Mouse (Mus musculus) layer of hippocampus, adult 9-11 months (tissue): ENCODE measurements around the gene Ugt1a10.
"Not testable (repeated sequence)": the region's sequence is repeated elsewhere in the genome, so short reads cannot be mapped to it uniquely, and the experiment has no call there.

Source experiments
- DNase-seq: peaks from one replicate; pipeline ENCODE4 v3.0.0; 2022

Gene Ugt1a10

DNA sequence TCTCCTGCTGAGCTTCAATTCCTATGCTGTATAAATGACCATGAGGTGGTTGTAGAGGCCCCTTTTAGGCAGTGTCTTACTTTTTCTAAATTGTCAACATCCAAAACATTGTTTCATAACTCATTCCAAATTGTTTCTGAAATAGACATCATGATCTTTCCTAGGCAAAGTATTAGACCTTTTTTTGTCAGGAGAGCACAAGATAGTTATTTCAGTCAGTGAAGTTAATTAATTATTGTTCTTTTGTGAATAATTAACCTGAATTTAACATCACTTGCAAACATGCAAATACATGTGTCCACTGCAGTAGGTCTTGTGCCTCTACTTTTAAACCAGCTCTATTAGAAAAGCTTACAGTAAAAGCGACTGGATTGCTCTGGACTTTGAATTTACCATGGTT, at the start of gene Ugt1a10:
TSS of gene Ugt1a10 (plus strand) at position 301 of the 400 bp plus-strand sequence.
- no peak for DNase-seq

DNA sequence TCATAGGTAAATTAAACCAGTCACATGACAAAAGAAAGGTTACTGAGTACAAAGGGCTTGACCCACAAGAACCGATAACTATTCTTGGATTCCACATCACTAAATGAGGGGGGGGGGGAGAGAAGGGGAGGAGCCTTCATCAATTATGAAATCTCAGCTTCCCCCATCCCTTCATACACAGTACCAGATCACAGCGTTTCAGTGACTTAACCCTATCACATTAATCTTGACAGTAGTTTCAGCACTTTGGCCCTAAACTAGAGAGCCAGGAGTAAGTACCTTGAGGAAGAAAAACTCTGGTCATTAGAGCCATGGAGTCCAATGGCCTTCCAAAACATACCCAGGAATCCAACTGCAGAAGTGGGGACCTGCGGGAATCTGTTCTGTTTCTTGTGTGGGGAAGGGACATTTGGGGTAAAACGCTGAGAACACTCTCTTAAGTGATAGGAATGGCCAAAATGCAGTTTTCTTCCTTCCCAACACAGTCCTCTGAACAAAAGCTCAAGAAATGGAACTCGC, 47.4 kb upstream of the Ugt1a10 start:
- DNase-seq = no peak

DNA sequence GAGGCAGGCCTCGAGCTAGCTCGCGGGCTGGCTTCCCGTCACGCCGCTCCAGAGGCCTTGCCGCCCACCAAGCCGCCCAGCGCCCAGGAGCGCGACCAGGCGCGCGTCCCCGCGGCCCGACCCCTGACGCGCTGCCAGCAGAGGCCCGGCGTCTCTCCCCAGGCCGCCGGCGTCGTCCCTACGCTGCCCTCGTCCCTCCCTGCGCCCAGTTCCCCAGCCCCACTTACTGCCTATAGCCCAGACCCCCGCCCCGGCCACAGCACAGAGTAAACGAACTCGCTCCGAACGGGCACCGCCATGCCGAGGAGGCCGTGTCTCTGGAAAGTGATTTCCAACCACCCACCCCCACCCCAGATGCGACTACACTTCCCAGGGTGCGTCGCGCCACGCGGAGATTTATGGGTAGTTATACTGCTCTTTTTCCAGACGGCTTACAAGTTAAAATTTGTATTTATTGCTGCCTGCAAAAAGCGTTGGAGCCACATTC, 46.9 kb upstream of the Ugt1a10 start, which contains the start of gene Usp40:
TSS of gene Usp40 (minus strand) at position 341 of the 487 bp plus-strand sequence.
- peak; percentile 65 for DNase-seq

DNA sequence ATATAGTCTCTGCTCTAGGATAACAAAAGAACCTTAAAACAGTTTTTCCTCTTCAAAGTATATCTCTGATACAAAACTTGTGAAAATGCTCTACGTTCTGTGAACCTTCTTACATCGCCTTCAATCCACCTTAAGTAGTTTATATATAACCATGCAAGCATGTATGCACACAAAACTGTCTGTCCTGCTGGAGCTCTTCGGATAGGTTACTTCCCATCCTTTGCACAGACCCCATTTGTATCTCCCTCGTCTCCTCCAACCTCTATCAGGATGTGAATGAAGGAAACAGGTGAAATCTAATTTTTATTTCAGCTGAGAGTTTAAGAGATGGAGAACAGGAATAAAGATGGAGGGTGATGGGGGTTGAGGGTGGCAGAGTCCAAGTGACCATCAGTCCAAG, 46.5 kb upstream of the Ugt1a10 start:
- DNase-seq = no peak

DNA sequence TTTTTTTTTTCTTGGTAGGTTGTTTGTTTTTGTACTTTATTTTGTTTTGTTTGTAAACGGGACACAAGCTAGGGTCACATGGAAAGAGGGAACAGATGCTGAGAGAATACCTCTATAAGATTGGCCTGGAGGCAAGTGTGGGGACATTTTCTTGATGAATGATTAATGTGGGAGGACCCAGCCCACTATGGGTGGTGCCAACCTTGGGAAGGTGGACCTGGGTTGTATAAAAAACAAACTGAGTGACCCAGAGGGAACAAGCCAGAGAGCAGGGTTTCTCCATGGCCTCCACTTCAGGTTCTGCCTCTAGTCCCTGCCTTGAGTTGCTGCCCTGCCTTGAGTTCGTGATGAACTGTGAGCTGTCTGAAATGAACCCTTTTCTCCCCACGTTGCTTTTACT, 45.7 kb upstream of the Ugt1a10 start:
- DNase-seq = no peak

DNA sequence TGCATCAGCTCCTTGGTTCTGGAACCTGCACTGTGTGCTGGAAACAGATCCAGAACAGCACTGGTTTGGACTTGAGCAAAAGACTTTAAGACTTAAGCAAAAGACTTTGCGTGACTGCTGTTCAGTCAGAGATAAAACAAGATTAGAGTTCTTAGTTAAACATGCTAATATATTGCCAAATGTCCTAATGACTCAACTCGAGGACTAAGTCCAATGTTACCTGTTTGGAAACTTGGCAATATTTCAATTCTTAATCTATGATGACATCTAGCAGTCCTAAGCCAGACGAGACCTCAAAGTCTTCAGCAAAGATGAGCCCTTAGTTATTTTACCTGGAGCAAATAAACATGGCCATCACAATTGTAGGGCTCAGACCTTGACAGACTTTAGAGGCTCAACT, 41.5 kb upstream of the Ugt1a10 start:
- no peak for DNase-seq

DNA sequence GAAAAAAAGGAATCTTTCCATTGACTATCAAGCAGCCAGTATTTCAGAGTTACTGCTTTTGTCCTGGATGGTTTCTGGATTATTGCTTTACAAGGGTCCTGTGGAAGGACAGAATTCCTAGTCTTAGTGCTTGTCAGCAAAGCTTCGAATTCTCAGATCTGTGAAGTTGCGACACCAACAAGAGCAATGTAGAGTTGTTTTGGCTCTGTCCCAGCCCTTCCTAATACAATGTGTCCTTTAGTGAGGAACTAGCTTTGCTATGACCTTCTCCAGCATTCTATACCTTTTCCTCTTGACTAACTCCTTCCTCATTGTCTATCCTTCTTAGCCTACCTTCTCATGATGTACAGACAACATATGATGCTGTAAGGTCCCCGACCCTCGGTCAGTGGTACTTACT, 41.0 kb upstream of the Ugt1a10 start:
- no peak for DNase-seq

DNA sequence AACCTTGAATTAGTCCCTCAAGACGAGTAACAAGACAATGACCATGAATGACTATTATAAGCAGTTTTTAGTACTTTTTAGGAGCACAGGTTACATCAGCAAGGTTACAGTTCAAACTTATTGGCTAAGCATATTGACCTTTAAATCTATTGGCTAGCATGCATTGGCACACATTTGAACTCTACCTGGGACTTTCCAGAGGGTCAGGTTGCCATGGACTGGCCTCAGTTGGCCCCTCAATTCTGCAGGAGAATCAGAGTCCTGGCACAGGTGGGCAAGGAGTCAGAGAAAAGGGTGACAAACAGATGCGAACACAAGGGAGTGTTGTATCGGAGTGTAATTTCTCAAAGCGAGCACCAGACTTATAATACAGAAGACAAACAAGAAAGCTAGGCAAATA, 40.5 kb upstream of the Ugt1a10 start:
- DNase-seq = no peak

DNA sequence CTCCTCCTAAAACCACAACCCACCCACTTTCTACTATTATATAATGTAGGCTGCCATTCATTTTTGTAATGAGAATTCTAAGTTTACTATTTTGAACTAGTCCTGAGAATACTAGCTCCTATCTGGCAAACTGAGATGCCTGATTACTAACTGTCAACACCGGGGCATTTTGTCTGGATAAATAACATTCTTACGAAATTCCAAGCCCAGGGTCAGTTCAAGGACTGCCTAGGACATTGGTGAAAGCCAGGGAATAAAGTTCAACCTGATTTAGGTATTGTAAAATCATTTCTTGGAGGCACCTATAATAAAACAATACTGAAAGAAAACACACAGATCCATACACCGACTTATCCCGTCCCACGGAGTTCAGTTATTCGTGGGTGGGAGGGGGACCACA, 39.8 kb upstream of the Ugt1a10 start:
- no peak for DNase-seq

DNA sequence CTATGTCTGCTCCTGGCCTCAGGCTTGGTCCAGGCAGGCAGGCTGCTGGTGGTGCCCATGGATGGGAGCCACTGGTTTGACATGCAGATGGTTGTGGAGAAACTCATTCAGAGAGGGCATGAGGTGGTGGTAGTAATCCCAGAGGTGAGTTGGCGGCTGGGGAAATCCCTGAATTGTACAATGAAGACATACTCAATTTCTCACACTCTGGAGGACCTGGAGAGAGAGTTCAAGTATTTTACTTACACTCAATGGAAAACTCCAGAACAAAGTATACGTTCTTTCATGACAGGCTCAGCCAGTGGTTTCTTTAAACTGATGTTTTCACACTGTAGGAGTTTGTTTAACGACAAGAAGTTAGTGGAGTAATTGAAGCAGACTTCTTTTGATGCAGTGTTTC, 29.9 kb upstream of the Ugt1a10 start:
- DNase-seq = not testable (repeated sequence)

DNA sequence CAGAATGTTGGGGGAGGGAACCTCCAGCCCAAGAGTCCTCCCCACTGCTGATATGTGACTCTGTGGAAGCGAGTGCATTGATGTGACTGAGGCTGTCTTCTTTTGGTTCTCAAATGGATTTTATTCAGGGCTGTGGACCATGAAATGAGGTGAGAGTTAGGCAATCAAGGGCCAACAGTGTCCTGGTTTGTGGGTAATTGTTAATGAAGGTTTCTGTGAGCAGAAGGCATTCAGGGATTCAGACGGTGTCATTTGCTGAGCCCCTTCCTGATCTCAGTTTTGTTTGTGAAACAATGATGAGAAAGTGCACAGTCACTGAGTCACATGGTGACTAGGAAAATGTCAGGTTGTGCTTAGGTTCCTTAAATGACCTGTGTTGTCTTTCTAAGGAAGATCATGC, 12.1 kb upstream of the Ugt1a10 start:
- DNase-seq = not testable (repeated sequence)

DNA sequence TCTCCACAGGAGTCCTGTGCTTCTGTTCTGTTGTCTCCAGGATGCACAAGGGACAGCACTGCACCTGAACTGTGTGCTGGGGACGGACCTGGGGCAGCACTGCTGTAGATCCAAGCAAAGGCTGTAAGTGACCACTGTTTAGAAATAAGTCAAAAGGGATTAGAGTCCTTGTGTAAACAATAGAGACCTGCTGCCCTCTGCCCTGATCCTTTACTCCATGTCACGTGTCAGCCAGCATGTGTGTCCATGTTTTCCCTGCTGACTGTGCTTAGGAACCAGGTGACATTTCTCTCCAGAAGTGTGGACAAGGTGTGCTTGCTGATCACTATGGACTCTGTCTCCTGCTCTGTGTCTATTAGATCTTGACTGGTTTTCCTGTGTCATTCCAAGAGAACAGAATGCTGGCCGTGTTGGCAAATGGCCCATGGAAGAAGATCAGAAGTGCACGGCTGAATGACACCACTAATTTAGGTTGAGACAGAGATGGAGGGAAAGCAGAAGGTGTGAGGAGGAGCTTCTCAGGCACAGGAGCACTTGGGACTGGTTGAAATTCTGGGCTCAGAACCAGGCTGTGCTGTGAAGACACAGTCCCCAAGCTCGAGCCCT, 10.3 kb upstream of the Ugt1a10 start:
- not testable (repeated sequence) for DNase-seq

DNA sequence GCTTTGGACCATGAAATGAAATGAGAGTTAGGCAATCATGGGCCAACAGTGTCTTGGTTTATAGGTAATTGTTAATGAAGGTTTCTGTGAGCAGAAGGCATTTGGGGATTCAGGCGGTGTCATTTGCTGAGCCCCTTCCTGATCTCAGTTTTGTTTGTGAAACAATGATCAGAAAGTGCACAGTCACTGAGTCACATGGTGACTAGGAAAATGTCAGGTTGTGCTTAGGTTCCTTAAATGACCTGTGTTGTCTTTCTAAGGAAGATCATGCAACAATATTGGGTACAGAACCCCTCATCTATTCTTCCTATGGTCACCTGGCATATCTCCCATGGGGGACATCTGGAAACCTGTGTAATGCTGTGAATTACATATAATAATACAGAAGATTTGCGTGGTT, 7.8 kb upstream of the Ugt1a10 start:
- DNase-seq = not testable (repeated sequence)

DNA sequence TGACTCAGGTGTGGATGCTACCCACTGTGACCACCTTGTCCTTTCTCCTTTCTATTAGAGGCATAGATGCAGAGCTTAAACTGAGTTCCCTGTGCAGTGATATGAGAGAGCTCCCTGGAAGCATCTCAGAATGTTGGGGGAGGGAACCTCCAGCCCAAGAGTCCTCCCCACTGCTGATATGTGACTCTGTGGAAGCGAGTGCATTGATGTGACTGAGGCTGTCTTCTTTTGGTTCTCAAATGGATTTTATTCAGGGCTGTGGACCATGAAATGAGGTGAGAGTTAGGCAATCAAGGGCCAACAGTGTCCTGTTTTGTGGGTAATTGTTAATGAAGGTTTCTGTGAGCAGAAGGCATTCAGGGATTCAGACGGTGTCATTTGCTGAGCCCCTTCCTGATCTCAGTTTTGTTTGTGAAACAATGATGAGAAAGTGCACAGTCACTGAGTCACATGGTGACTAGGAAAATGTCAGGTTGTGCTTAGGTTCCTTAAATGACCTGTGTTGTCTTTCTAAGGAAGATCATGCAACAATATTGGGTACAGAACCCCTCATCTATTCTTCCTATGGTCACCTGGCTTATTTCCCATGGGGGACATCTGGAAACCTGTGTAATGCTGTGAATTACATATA, 11.4 kb downstream of the Ugt1a10 start:
- DNase-seq = not testable (repeated sequence)

DNA sequence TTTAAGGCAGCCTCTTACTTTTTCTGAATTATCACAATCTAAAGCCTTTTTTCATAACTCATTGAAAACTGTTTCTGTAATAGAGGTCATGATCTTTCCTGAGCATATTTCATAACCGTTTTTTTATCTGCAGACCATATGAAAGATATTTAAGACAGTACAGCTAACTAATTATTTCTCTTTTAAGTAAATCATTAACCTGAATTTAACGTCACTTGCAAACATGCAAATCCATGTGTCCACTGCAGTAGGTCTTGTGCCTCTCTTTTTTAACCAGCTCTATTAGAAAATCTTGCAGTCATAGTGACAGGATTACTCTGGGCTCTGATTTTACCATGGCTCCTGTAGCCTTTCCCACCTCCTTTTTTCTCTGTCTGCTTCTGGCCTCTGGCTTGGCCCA, 15.3 kb downstream of the Ugt1a10 start, which contains the start of gene Ugt1a9:
TSS of gene Ugt1a9 (plus strand) at position 306 of the 400 bp plus-strand sequence.
- DNase-seq = no peak

DNA sequence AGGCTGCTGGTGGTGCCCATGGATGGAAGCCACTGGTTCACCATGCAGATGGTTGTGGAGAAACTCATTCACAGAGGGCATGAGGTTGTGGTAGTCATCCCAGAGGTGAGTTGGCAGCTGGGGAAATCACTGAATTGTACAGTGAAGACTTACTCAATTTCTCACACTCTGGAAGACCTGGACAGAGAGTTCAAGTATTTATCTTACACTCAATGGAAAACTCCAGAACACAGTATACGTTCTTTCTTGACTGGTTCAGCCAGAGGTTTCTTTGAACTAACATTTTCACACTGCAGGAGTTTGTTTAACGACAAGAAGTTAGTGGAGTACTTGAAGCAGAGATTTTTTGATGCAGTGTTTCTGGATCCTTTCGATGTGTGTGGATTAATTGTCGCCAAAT, 15.7 kb downstream of the Ugt1a10 start:
- DNase-seq = no peak

DNA sequence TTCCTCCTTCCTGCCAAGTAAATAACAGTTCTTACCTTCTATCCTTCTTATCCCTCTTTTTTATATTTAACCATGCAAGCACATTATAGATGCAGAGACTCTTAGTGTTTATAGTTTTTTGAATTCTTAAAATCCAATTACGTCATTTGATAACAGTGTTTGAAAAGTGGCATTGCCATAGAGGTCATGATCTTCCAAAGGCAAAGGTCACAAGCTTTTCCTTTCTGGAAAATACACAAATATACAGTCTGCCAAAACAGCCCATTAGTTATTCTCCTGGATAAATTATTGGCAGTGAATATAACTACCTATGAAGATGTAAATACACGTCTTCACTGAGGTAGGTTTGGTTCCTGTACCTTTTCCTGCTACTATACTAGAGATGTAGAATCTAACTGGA, 19.3 kb downstream of the Ugt1a10 start:
- no peak for DNase-seq

DNA sequence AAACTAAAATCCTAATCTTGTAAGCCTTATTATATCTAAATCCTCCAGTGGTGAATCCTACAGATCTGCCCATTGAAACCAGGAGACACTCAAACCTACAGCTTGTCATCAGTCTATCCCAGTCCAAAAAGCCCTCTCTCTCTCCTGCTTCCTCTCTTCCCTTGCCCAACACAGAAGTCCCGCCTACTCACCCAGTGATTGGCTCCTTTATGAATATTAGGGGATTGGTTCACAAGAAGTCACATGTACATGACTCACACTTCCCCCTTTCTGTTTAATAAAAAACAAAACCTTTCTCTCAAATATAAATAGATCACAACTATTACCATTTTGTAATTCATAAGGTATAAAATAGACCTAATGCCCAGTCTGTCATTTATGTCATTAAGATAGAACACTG, 21.9 kb downstream of the Ugt1a10 start:
- DNase-seq = no peak

DNA sequence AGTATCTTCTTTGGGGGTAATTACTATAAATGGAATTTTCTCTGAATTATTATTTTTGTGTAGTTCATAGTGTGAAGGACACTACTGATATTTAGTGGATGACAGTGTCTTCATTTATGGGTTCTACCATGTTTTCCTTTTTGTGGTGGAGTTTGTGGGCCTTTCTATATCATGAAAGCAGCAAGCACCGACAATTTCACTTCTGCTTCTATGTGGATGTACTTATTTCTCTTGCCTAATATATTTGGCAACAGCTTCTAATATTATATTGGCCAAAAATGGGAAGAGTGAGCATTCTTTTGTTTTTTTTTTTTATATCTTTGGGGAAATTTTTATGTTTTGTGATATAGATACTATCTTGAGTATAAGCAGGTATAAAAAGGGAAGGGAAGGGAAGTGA, 26.5 kb downstream of the Ugt1a10 start:
- no peak for DNase-seq

DNA sequence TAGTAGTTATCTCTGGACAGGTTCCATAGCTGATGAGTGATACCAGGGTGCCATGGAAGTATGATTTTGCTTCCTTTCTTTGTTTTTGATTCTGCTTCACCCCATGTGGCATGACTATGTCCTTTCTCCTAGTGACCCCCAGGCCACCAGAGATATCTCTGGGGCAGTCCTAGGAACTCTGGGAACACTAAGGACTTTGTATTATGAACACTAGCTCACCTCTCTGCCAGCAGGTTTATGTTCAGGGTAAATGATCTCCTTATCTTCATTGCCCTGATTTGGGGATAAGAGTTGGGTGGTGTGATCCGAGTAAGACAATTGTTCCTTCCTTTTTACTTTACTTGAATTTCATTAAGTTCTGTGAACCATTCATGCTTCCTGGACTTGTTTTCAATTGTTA, 30.9 kb downstream of the Ugt1a10 start:
- DNase-seq = no peak

DNA sequence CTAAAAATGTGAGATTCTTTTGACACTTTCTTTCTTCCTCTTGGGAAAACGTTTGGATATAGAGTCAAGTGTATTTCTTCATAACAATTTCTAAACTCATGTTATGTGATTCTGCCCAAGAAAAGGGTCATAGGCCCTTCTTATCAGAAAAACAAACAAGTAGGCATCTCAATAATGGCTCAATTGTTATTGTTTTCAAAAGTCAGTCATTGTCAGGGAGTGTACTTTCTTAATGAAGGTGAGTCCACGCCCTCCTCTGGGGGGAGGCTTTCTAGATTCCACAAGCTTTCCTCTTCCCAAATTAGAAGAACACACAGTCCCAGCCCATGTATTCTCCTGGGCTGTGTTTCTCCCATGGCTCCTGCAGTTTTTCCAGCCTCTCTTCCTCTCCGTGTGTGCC, 32.3 kb downstream of the Ugt1a10 start, which contains the start of gene Ugt1a8:
TSS of gene Ugt1a8 (plus strand) at position 301 of the 400 bp plus-strand sequence.
- DNase-seq = no peak

DNA sequence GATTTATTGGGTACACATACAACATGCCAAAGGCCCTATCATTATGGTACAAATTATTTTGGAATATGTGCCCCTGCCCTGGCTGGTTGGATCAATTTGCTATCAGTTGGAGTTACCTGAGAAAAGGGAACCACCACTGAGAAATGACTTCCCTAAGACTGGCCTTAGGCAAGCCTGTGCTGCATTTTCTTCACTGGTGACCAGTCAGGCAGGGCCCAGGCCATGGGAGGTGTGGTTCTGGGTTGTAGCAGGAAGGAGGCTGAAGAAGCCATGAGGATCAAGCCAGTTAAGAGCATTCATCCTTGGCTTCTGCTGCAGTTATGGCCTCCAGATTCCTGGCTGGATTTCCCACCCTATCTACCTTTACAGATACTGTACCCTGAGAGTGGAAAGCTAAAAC, 37.2 kb downstream of the Ugt1a10 start:
- no peak for DNase-seq

DNA sequence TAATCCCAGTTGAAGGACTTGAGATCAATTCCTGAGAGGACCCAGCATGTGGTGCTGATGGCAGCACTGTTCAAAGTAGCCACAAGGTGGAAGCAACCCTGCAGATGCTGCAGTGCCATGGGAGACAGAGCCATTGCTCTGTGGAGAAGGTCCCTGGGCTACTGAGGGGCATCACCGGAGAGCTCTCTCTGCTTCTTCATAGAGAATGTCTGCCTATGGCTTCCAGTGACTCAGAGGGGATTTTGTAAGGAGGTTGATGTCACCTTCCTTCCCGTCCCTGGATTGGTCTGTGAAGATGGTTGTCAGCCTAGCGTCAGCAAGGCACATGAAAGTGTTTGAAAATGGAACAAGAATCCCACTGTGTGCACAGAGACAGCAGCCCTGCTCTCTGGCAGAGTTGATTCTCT, 39.1 kb downstream of the Ugt1a10 start:
- not testable (repeated sequence) for DNase-seq

DNA sequence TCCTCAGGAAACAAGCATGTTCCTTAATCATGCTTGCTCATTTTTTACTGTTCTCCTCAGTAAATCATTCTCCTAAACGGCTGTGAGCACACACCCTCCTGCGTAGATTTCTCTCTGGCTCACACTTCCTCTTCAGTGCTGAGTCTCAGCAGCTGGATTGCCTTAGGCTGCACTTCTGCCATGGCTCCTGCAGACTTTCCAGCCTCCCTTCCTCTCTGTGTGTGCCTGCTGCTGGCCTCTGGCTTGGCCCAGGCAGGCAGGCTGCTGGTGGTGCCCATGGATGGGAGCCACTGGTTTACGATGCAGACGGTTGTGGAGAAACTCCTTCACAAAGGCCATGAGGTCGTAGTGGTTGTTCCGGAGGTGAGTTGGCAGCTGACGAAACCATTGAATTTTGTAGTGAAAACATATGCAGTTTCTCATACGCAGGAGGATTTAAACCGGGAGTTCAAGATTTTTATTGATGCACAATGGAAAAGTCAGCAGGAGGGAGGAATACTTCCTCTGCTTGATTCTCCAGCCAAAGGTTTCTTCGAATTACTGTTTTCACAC, 39.8 kb downstream of the Ugt1a10 start, which contains the start of gene Ugt1a7c:
TSS of gene Ugt1a7c (plus strand) at position 122 of the 552 bp plus-strand sequence.
- DNase-seq = peak; percentile 16
